Mouse (Mus musculus): ENCODE data around the gene Prkd1.

Gene Prkd1

GRCm38 (mm10) chr12:50624175-50624574 lies 24.7 kb downstream of the Prkd1 start:
- H3K4me3 ChIP-seq (replicated peaks; ENCODE audit: low read length): no peak overlapping the region
- TF ChIP-seq POU5F1 (IDR thresholded peaks at IDR 0.05; ENCODE audit: borderline replicate concordance, low read length) (no peak), NANOG (IDR thresholded peaks at IDR 0.05; ENCODE audit: borderline replicate concordance, low read length) (no peak), CTCF (conservative IDR thresholded peaks at IDR 0.05; ENCODE audit: low read length) (no peak)
- no peaks in the 10 kb centered on the region for H3K4me1 ChIP-seq (replicated peaks; ENCODE audit: low read depth, low read length)
- no peaks in the 10 kb centered on the region for H3K36me3 ChIP-seq (ENCODE audit: insufficient read depth, low read length)
- H3K27me3 ChIP-seq (ENCODE audit: insufficient read depth, low read length): no peaks in the 10 kb centered on the region
- no peaks in the 10 kb centered on the region for H3K9me3 ChIP-seq (ENCODE audit: low read length)

- no peaks in the 10 kb centered on the region for H3K27me3 ChIP-seq (ENCODE audit: insufficient read depth, low read length)
- TF ChIP-seq NANOG (IDR thresholded peaks at IDR 0.05; ENCODE audit: borderline replicate concordance, low read length): no peak
- TF ChIP-seq POU5F1 (IDR thresholded peaks at IDR 0.05; ENCODE audit: borderline replicate concordance, low read length): no peak
- no peak for TF ChIP-seq CTCF (conservative IDR thresholded peaks at IDR 0.05; ENCODE audit: low read length)
- no peak overlapping the region for H3K4me3 ChIP-seq (replicated peaks; ENCODE audit: low read length)
- H3K36me3 ChIP-seq (ENCODE audit: insufficient read depth, low read length): no peaks in the 10 kb centered on the region
- H3K4me1 ChIP-seq (replicated peaks; ENCODE audit: low read depth, low read length): no peaks in the 10 kb centered on the region
- H3K9me3 ChIP-seq (ENCODE audit: low read length): no peaks in the 10 kb centered on the region
Measured at GRCm38 (mm10) chr12:50615852-50616251, 33.0 kb downstream of the Prkd1 start.

GRCm38 (mm10) chr12:50614341-50614740 lies 34.6 kb downstream of the Prkd1 start:
- no peaks in the 10 kb centered on the region for H3K9me3 ChIP-seq (ENCODE audit: low read length)
- no peaks in the 10 kb centered on the region for H3K27me3 ChIP-seq (ENCODE audit: insufficient read depth, low read length)
- H3K4me1 ChIP-seq (replicated peaks; ENCODE audit: low read depth, low read length): no peaks in the 10 kb centered on the region
- no peak for TF ChIP-seq CTCF (conservative IDR thresholded peaks at IDR 0.05; ENCODE audit: low read length)
- no peak for TF ChIP-seq POU5F1 (IDR thresholded peaks at IDR 0.05; ENCODE audit: borderline replicate concordance, low read length)
- no peak for TF ChIP-seq NANOG (IDR thresholded peaks at IDR 0.05; ENCODE audit: borderline replicate concordance, low read length)
- no peaks in the 10 kb centered on the region for H3K36me3 ChIP-seq (ENCODE audit: insufficient read depth, low read length)
- H3K4me3 ChIP-seq (replicated peaks; ENCODE audit: low read length): no peak overlapping the region

- Histone ChIP-seq H3K4me1 (replicated peaks; ENCODE audit: low read depth, low read length) (no peaks in the 10 kb centered on the region), H3K27me3 (ENCODE audit: insufficient read depth, low read length) (no peaks in the 10 kb centered on the region), H3K36me3 (ENCODE audit: insufficient read depth, low read length) (no peaks in the 10 kb centered on the region), H3K4me3 (replicated peaks; ENCODE audit: low read length) (no peak overlapping the region), H3K9me3 (ENCODE audit: low read length) (no peaks in the 10 kb centered on the region)
- TF ChIP-seq CTCF (conservative IDR thresholded peaks at IDR 0.05; ENCODE audit: low read length) (no peak), NANOG (IDR thresholded peaks at IDR 0.05; ENCODE audit: borderline replicate concordance, low read length) (no peak), POU5F1 (IDR thresholded peaks at IDR 0.05; ENCODE audit: borderline replicate concordance, low read length) (no peak)
Measured at GRCm38 (mm10) chr12:50606703-50607500, 42.0 kb downstream of the Prkd1 start.

GRCm38 (mm10) chr12:50599370-50599769 lies 49.5 kb downstream of the Prkd1 start:
- Histone ChIP-seq H3K9me3 (ENCODE audit: low read length) (no peaks in the 10 kb centered on the region), H3K4me1 (replicated peaks; ENCODE audit: low read depth, low read length) (no peaks in the 10 kb centered on the region), H3K36me3 (ENCODE audit: insufficient read depth, low read length) (no peaks in the 10 kb centered on the region), H3K4me3 (replicated peaks; ENCODE audit: low read length) (no peak overlapping the region), H3K27me3 (ENCODE audit: insufficient read depth, low read length) (no peaks in the 10 kb centered on the region)
- no peak for TF ChIP-seq NANOG (IDR thresholded peaks at IDR 0.05; ENCODE audit: borderline replicate concordance, low read length)
- TF ChIP-seq POU5F1 (IDR thresholded peaks at IDR 0.05; ENCODE audit: borderline replicate concordance, low read length): no peak
- TF ChIP-seq CTCF (conservative IDR thresholded peaks at IDR 0.05; ENCODE audit: low read length): no peak

- no peaks in the 10 kb centered on the region for H3K36me3 ChIP-seq (ENCODE audit: insufficient read depth, low read length)
- TF ChIP-seq CTCF (conservative IDR thresholded peaks at IDR 0.05; ENCODE audit: low read length): no peak
- TF ChIP-seq POU5F1 (IDR thresholded peaks at IDR 0.05; ENCODE audit: borderline replicate concordance, low read length): no peak
- no peak for TF ChIP-seq NANOG (IDR thresholded peaks at IDR 0.05; ENCODE audit: borderline replicate concordance, low read length)
- no peaks in the 10 kb centered on the region for H3K27me3 ChIP-seq (ENCODE audit: insufficient read depth, low read length)
Measured at GRCm38 (mm10) chr12:50598053-50598988, 50.6 kb downstream of the Prkd1 start.

GRCm38 (mm10) chr12:50597467-50597866 lies 51.4 kb downstream of the Prkd1 start:
- H3K4me3 ChIP-seq (replicated peaks; ENCODE audit: low read length): no peak overlapping the region
- no peaks in the 10 kb centered on the region for H3K9me3 ChIP-seq (ENCODE audit: low read length)
- no peaks in the 10 kb centered on the region for H3K36me3 ChIP-seq (ENCODE audit: insufficient read depth, low read length)
- H3K27me3 ChIP-seq (ENCODE audit: insufficient read depth, low read length): no peaks in the 10 kb centered on the region
- TF ChIP-seq CTCF (conservative IDR thresholded peaks at IDR 0.05; ENCODE audit: low read length): no peak
- no peak for TF ChIP-seq POU5F1 (IDR thresholded peaks at IDR 0.05; ENCODE audit: borderline replicate concordance, low read length)
- TF ChIP-seq NANOG (IDR thresholded peaks at IDR 0.05; ENCODE audit: borderline replicate concordance, low read length): no peak
- no peaks in the 10 kb centered on the region for H3K4me1 ChIP-seq (replicated peaks; ENCODE audit: low read depth, low read length)

More at GRCm38 (mm10) chr12:50598053-50598988, 50.6 kb downstream of the Prkd1 start:
- no peaks in the 10 kb centered on the region for H3K4me1 ChIP-seq (replicated peaks; ENCODE audit: low read depth, low read length)
- no peak overlapping the region for H3K4me3 ChIP-seq (replicated peaks; ENCODE audit: low read length)
- no peaks in the 10 kb centered on the region for H3K9me3 ChIP-seq (ENCODE audit: low read length)

GRCm38 (mm10) chr12:50595777-50596176 lies 53.1 kb downstream of the Prkd1 start:
- Histone ChIP-seq H3K4me1 (replicated peaks; ENCODE audit: low read depth, low read length) (no peaks in the 10 kb centered on the region), H3K4me3 (replicated peaks; ENCODE audit: low read length) (no peak overlapping the region), H3K9me3 (ENCODE audit: low read length) (no peaks in the 10 kb centered on the region), H3K36me3 (ENCODE audit: insufficient read depth, low read length) (no peaks in the 10 kb centered on the region), H3K27me3 (ENCODE audit: insufficient read depth, low read length) (no peaks in the 10 kb centered on the region)
- no peak for TF ChIP-seq CTCF (conservative IDR thresholded peaks at IDR 0.05; ENCODE audit: low read length)
- TF ChIP-seq POU5F1 (IDR thresholded peaks at IDR 0.05; ENCODE audit: borderline replicate concordance, low read length): no peak
- no peak for TF ChIP-seq NANOG (IDR thresholded peaks at IDR 0.05; ENCODE audit: borderline replicate concordance, low read length)

All from E14TG2a.4 (cell line).